Mouse (Mus musculus) heart, embryonic 14.5 days (tissue): Measurements from ENCODE around the gene Nsun2. TPM values are rescaled to one million over a fixed set of nuclear protein-coding genes. Genes with fewer than 3 reads are reported as not detected.

ENCODE experiments used
- ATAC-seq: fragments of 200-750 bp; cut with Nextera tagmentation; 2 replicates; pipeline ENCODE4 v1.8.0; 2017; ENCODE audit warnings: low read depth, moderate TSS enrichment; ENCODE audit not compliant: insufficient number of reproducible peaks, insufficient read depth, low FRiP score
- H3K27ac ChIP-seq, 2 experiments: fragments of 200-500 bp in 1 of 2; fragments of 300-500 bp in 1 of 2; sonication (generic) in 1 of 2; replicated peaks in 1 of 2; 2 replicates each; pipeline ENCODE4 v1.5.1; 2012 to 2014; ENCODE audit warnings: low read depth in 2 of 2, low read length in 2 of 2, control low read depth in 1 of 2, mild to moderate bottlenecking in 1 of 2, mixed read lengths in 1 of 2; ENCODE audit not compliant: control insufficient read depth in 1 of 2, insufficient read depth in 1 of 2
- H3K27me3 ChIP-seq: fragments of 300-500 bp; sonication (generic); 2 replicates; pipeline ENCODE4 v1.6.1; 2014; ENCODE audit warnings: mild to moderate bottlenecking, low read length, control low read depth; ENCODE audit not compliant: control insufficient read depth, insufficient read depth
- H3K36me3 ChIP-seq: fragments of 300-500 bp; sonication (generic); 2 replicates; pipeline ENCODE4 v1.6.1; 2014; ENCODE audit warnings: mild to moderate bottlenecking, control low read depth, low read length, mixed read lengths; ENCODE audit not compliant: control insufficient read depth, insufficient read depth
- H3K4me1 ChIP-seq, 2 experiments: fragments of 200-500 bp in 1 of 2; fragments of 300-500 bp in 1 of 2; sonication (generic) in 1 of 2; 2 replicates each; pipeline ENCODE4 v1.6.1; 2012 to 2014; ENCODE audit warnings: low read length in 2 of 2, control low read depth in 1 of 2, mixed read lengths in 1 of 2; ENCODE audit not compliant: control insufficient read depth in 2 of 2, insufficient read depth in 2 of 2
- H3K4me2 ChIP-seq: fragments of 300-500 bp; sonication (generic); 2 replicates; pipeline ENCODE4 v1.6.1; 2014; ENCODE audit warnings: mild to moderate bottlenecking, low read length
- H3K4me3 ChIP-seq, 2 experiments: fragments of 200-500 bp in 1 of 2; fragments of 300-500 bp in 1 of 2; sonication (generic) in 1 of 2; 2 replicates each; pipeline ENCODE4 v1.5.1; 2012 to 2014; ENCODE audit warnings: low read length in 2 of 2, mild to moderate bottlenecking in 2 of 2, control low read depth in 1 of 2, low read depth in 1 of 2, moderate library complexity in 1 of 2; ENCODE audit not compliant: control insufficient read depth in 1 of 2, insufficient read depth in 1 of 2
- H3K9ac ChIP-seq: fragments of 300-500 bp; sonication (generic); 2 replicates; pipeline ENCODE4 v1.6.1; 2014; ENCODE audit warnings: mild to moderate bottlenecking, low read length
- H3K9me3 ChIP-seq: fragments of 300-500 bp; sonication (generic); 2 replicates; pipeline ENCODE4 v1.6.1; 2016; ENCODE audit warnings: low read length, control low read depth; ENCODE audit not compliant: control insufficient read depth
- WGBS: fragments of 180-500 bp; shearing (Covaris S2); extraction: QIAGEN DNeasy Blood & Tissue Kit; methylation state at CpG from one replicate; pipeline ENCODE4 v1.1.7; 2014; 5-methylcytosine and 5-hydroxymethylcytosine counted together
- polyA plus RNA-seq: library from polyadenylated mRNA; unstranded; fragments of >200 nt; fragmentation: Nextera tagmentation; extraction: Ambion mirVana; gene quantifications from 2 replicates; pipeline ENCODE4 v1.2.1, GENCODE M21; 2014

Gene Nsun2
- polyA plus RNA-seq, 1 experiment from 2014 or later = 64.2 TPM

GRCm38 (mm10) chr13:69644427-69645166, 111.1 kb downstream of the Nsun2 start:
- H3K4me3 ChIP-seq = no peak overlapping the region
- WGBS = 82% methylated on average over 13 of the region's 13 CpGs
- no peak overlapping the region for H3K9ac ChIP-seq
- H3K4me1 ChIP-seq = no peaks in the 10 kb centered on the region
- H3K36me3 ChIP-seq = peaks cover 11% of the 10 kb centered on the region
- no peak overlapping the region for H3K27ac ChIP-seq
- ATAC-seq = no peak
- H3K27me3 ChIP-seq = no peaks in the 10 kb centered on the region
- no peak overlapping the region for H3K4me2 ChIP-seq
- H3K9me3 ChIP-seq = no peaks in the 10 kb centered on the region

GRCm38 (mm10) chr13:69645694-69646423, 112.3 kb downstream of the Nsun2 start:
- Histone ChIP-seq H3K9me3 (no peaks in the 10 kb centered on the region), H3K4me1 (no peaks in the 10 kb centered on the region), H3K27ac (no peak overlapping the region), H3K9ac (no peak overlapping the region), H3K4me2 (no peak overlapping the region), H3K4me3 (no peak overlapping the region), H3K36me3 (no peaks in the 10 kb centered on the region), H3K27me3 (no peaks in the 10 kb centered on the region)
- 66% methylated on average over 13 of the region's 13 CpGs for WGBS
- ATAC-seq = no peak

DNA sequence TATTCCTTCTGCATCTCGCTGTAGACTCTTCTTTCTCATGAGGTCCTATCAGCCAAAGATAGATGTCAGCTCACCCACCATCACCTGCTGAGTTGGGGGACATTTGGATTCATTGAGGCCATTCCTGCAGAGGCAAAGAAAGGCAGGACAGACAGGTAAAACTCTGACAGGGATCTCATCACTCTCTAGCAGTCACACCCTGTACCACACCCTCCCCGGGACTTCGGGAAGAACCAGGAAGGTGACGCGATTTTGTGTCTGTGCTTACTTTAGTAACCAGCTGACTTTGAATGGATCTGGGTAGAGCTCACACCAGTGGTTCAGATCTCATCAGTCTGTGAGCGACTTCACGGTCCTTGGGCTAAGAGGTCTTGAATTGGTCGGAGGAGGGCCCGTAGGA, 112.9 kb downstream of the Nsun2 start:
- ATAC-seq = no peak
- H3K27ac ChIP-seq = no peak overlapping the region
- no peaks in the 10 kb centered on the region for H3K36me3 ChIP-seq
- H3K9ac ChIP-seq = no peak overlapping the region
- H3K4me1 ChIP-seq = no peaks in the 10 kb centered on the region
- H3K4me2 ChIP-seq = no peak overlapping the region
- 76% methylated on average over 9 of the region's 9 CpGs for whole genome bisulfite sequencing
- H3K4me3 ChIP-seq = no peak overlapping the region
- H3K27me3 ChIP-seq = no peaks in the 10 kb centered on the region
- no peaks in the 10 kb centered on the region for H3K9me3 ChIP-seq

GRCm38 (mm10) chr13:69654508-69654907, 121.0 kb downstream of the Nsun2 start:
- Histone ChIP-seq H3K9me3 (no peaks in the 10 kb centered on the region), H3K4me1 (no peaks in the 10 kb centered on the region), H3K27me3 (no peaks in the 10 kb centered on the region), H3K4me3 (no peak overlapping the region), H3K36me3 (no peaks in the 10 kb centered on the region), H3K9ac (no peak overlapping the region), H3K4me2 (no peak overlapping the region), H3K27ac (no peak overlapping the region)
- WGBS = 69% methylated on average over 3 of the region's 3 CpGs
- no peak for ATAC-seq

DNA sequence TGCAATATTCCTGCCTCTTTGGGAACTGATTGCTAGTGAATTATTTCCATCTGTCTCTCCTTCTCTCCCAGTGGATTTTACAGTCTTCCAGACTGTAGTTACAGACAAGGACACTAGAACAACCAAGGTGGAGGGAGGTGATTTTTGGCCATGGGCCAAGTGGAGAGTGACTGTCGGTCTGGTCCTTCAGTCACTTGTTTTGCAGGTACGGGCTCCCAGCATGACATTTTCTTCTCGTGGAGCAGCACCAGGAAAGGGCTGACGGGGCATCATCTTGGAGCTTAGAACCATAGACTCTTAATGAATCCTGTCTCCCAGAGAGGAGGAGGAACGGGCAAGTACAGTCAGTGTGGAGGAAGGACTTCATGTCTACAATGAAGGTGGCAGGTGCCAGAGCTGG, 138.6 kb downstream of the Nsun2 start:
- WGBS = 73% methylated on average over 5 of the region's 5 CpGs
- no peak for ATAC-seq
- Histone ChIP-seq H3K9me3 (no peaks in the 10 kb centered on the region), H3K4me3 (no peak overlapping the region), H3K27me3 (no peaks in the 10 kb centered on the region), H3K4me2 (no peak overlapping the region), H3K36me3 (no peaks in the 10 kb centered on the region), H3K9ac (no peak overlapping the region), H3K27ac (no peak overlapping the region), H3K4me1 (no peaks in the 10 kb centered on the region)

DNA sequence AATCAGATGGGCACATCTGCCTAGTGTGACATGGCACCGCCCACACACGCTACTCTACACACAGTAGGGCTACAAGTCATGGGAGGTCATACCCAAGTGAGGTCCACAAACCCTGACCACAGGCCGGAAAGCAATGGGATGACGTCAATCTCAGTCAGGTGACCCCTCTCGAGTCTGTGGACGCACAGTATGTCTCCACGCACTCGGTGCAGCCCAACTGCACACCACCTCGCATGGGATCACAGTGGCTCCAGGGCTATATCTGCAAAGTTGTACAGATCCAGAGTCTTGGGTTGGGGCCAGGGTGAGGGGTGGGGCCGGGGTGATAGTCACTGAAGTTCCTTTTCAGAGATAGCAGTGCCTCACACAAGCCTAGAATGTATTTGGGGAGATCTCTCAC, 139.0 kb downstream of the Nsun2 start:
- no peak overlapping the region for H3K9ac ChIP-seq

DNA sequence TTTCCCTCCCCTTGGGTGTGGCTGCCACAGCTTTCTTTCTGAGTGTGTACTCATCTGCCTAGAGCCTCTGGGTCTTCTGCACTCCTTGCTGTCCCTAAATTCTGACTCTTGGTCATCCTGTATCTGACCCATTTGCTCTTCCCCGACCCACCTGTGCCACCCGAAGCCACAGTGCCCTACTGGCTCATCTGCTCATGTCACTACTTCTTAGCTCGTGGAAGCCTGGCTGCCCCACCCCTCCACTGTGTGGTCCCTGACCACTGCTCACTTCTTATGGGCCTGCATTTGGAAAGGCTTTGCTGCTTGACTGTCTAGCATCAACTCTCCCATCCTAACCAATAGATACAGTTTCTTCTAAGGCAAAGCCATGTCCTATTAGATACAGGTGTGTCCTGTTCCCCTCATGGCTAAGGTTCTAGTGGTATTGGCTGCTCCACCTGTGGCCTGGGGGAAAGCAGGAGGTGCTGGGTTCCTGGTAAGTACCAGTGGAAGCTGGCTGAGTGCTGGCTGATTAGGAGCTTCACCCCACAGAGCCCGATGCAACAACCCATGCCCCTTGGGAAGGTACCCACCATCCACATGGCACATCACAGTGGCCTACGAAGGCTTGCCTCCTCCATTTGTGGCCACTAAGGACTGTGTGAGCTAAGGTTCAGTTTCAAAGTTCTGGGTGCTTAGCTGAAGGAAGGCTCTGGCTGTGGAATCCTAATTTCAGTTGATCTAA, 139.8 kb downstream of the Nsun2 start:
- Histone ChIP-seq H3K36me3 (no peaks in the 10 kb centered on the region), H3K27ac (no peak overlapping the region), H3K9ac (no peak overlapping the region), H3K9me3 (no peaks in the 10 kb centered on the region), H3K4me1 (no peaks in the 10 kb centered on the region), H3K4me2 (no peak overlapping the region), H3K27me3 (no peaks in the 10 kb centered on the region), H3K4me3 (no peak overlapping the region)
- 67% methylated on average over 5 of the region's 5 CpGs for WGBS
- ATAC-seq = no peak

More for the DNA sequence above, 139.0 kb downstream of the Nsun2 start:
- no peak for ATAC-seq
- H3K9me3 ChIP-seq = no peaks in the 10 kb centered on the region
- no peaks in the 10 kb centered on the region for H3K27me3 ChIP-seq
- H3K27ac ChIP-seq = no peak overlapping the region
- no peaks in the 10 kb centered on the region for H3K36me3 ChIP-seq
- no peaks in the 10 kb centered on the region for H3K4me1 ChIP-seq
- no peak overlapping the region for H3K4me2 ChIP-seq
- WGBS = 77% methylated on average over 10 of the region's 10 CpGs
- H3K4me3 ChIP-seq = no peak overlapping the region
